Mouse (Mus musculus): ENCODE measurements at regions not wholly inside any gene's neighbourhood (a gene's known extent, or its start where the extent isn't known, plus 50 kb on each side); places are given as distances from the start of the nearest gene placed in this dataset.

DNA sequence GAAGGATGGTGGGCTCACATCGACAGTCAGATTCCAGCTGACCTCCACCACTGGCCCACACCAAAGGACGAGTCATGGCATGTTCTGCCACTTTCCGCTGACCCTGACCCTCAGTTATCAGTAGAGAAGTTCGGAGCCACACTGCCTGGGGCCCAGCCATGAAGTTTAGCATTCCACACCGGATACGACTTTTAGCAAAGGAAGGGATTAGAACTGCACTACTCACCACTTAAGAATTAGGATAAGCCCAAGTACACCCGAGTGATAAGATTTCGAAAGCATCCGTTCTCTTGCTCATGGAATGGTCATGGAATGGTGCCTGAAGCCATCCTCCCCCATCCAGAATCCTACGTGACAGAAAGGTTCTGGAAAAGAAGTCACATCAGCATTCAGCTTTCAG lies 641.5 kb upstream of the Gm10131 start:
- TF ChIP-seq ZC3H11A (IDR thresholded peaks at IDR 0.05; ENCODE audit: borderline replicate concordance, low read depth, low read length) (no peak), CHD2 (IDR thresholded peaks at IDR 0.05; ENCODE audit: low read depth, low read length) (no peak), HCFC1 (IDR thresholded peaks at IDR 0.05; ENCODE audit: borderline replicate concordance, insufficient read depth, low read length) (no peak), MAFK (IDR thresholded peaks at IDR 0.05; ENCODE audit: insufficient read depth, low read depth, low read length) (no peak)

Data from ES-E14 (cell line).